In the genomic region with DNA sequence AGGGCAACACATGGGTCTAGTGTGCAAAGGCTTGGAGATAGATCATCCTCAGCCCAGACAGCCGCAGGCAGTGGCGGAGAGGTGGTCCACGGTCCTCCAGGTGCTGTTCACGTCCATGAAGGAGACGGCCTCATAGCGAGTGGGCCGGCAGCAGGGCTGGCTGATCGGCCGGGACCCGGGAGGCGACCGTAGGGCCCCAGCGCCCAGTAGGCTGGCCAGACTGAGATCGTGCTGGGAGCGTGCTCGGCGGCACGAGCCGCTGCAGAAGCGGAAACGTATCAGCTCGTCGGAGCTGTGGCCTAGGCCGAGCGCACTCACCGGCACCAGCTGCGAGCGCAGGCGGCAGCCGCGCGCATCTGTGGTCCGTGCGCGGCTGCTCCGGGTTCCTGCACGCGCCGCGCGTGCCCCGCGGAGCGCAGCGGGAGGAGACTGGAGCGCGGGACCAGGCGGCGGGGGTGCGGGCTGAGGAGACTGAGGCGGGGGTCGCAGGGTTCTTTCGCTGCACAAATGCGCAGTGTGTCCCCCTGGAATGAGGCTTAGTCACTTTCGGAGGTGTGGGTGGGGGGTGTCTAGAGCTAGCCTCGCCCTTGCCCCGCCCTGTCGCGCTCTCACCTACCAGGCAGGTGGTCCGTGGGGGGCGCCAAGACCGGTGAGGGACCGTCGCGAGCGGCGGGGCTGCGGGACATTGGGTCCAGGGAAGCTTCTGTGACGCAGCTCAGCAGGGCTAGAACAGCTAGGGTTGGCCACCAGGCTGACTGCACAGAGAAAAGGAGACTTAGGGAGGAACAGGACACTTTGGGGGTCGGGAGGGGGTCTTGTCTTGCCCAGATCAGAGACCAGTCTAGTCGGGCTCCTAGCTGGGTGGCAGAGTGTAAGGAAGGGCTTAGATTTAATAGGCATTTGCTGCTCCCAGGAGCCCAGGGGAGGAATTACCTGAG, we compare ENCODE assay signal across 8 mouse cellular contexts. TPM values are rescaled to one million over a fixed set of nuclear protein-coding genes. Genes with fewer than 3 reads are reported as not detected.
A peak's percentile ranks its signal among the peaks of the same experiment; 100 is the strongest.
DNase-seq lines count a peak whose midpoint lies in the region; ATAC-seq and TF ChIP-seq lines count a peak whose summit lies in the region.

No protein-coding gene starts in this region.

- H3K9ac ChIP-seq in heart, embryonic 11.5 days (ENCODE audit: low read depth, low read length): peak overlapping the region; percentile 61
- H3K9ac ChIP-seq in forebrain, embryonic 11.5 days (ENCODE audit: low read length): peak overlapping the region; percentile 51
- H3K9ac ChIP-seq in kidney, embryonic 16.5 days (replicated peaks; ENCODE audit: low read length): peak overlapping the region; percentile 61
- peak overlapping the region; percentile 33 for H3K9ac ChIP-seq in lung, embryonic 15.5 days

- no peak for DNase-seq in heart, adult 8-10 months (ENCODE audit: low spot score)
- DNase-seq in forebrain, embryonic 11.5 days (ENCODE audit: low spot score): peak; percentile 73
- DNase-seq in right cerebral cortex, adult 18-20 months: peak; percentile 77
- no peak for DNase-seq in adipocyte (ENCODE audit: low spot score)

- H3K27me3 ChIP-seq in heart, embryonic 11.5 days (ENCODE audit: control insufficient read depth, insufficient read depth, low read length): peaks cover 54% of the 10 kb centered on the region
- H3K27me3 ChIP-seq in forebrain, embryonic 11.5 days (ENCODE audit: control insufficient read depth, insufficient read depth, low read length): peaks cover 48% of the 10 kb centered on the region
- H3K27me3 ChIP-seq in kidney, embryonic 16.5 days (ENCODE audit: insufficient read depth, low read length): peaks cover 41% of the 10 kb centered on the region
- peaks cover 57% of the 10 kb centered on the region for H3K27me3 ChIP-seq in lung, embryonic 15.5 days

- ATAC-seq in heart, embryonic 11.5 days (replicated peaks; ENCODE audit: insufficient number of reproducible peaks, low FRiP score, low TSS enrichment): 0 out of 2 replicates have a peak, but pooled peaks have one; percentile 40
- peak; percentile 69 for ATAC-seq in forebrain, embryonic 11.5 days (replicated peaks; ENCODE audit: low FRiP score)
- peak; percentile 36; the same call in 1 of the 2 replicates for ATAC-seq in kidney, embryonic 16.5 days (ENCODE audit: low FRiP score, low TSS enrichment)
- ATAC-seq in lung, embryonic 15.5 days (ENCODE audit: borderline replicate concordance, extremely low read depth, low FRiP score, low TSS enrichment): peak; percentile 28

- no peaks in the 10 kb centered on the region for H3K9me3 ChIP-seq in heart, embryonic 11.5 days (replicated peaks; ENCODE audit: control insufficient read depth, low read length)
- no peaks in the 10 kb centered on the region for H3K9me3 ChIP-seq in forebrain, embryonic 11.5 days (ENCODE audit: control insufficient read depth, low read length)
- no peaks in the 10 kb centered on the region for H3K9me3 ChIP-seq in kidney, embryonic 16.5 days (ENCODE audit: low read length)
- H3K9me3 ChIP-seq in lung, embryonic 15.5 days: no peaks in the 10 kb centered on the region

- H3K36me3 ChIP-seq in heart, embryonic 11.5 days (ENCODE audit: control insufficient read depth, insufficient read depth, low read length): no peaks in the 10 kb centered on the region
- H3K36me3 ChIP-seq in forebrain, embryonic 11.5 days (ENCODE audit: control insufficient read depth, insufficient read depth, low read length): no peaks in the 10 kb centered on the region
- H3K36me3 ChIP-seq in kidney, embryonic 16.5 days (ENCODE audit: insufficient read depth, low read length): no peaks in the 10 kb centered on the region
- H3K36me3 ChIP-seq in lung, embryonic 15.5 days: no peaks in the 10 kb centered on the region

- WGBS in heart, embryonic 11.5 days (ENCODE audit: insufficient replicate concordance): 2% methylated on average over 71 of the region's 71 CpGs
- 1% methylated on average over 61 of the region's 71 CpGs for WGBS in forebrain, embryonic 11.5 days
- 1% methylated on average over 70 of the region's 71 CpGs for WGBS in kidney, embryonic 16.5 days
- WGBS in lung, embryonic 15.5 days: 1% methylated on average over 71 of the region's 71 CpGs

- peak overlapping the region; percentile 83 for H3K4me2 ChIP-seq in heart, embryonic 11.5 days
- H3K4me2 ChIP-seq in forebrain, embryonic 11.5 days (ENCODE audit: low read depth, low read length, severe bottlenecking): peak overlapping the region; percentile 65
- H3K4me2 ChIP-seq in kidney, embryonic 16.5 days (replicated peaks; ENCODE audit: low read depth, low read length): peak overlapping the region; percentile 91
- H3K4me2 ChIP-seq in lung, embryonic 15.5 days: peak overlapping the region; percentile 94

- no peak for TF ChIP-seq CTCF in bone marrow macrophage, adult 2 months (IDR thresholded peaks at IDR 0.05; ENCODE audit: low read depth, low read length)

- H3K4me1 ChIP-seq in heart, embryonic 11.5 days (ENCODE audit: control insufficient read depth, insufficient read depth, low read length): peaks cover 25% of the 10 kb centered on the region
- no peaks in the 10 kb centered on the region for H3K4me1 ChIP-seq in bone marrow macrophage, adult 2 months (ENCODE audit: control insufficient read depth, insufficient read depth, low read length)
- H3K4me1 ChIP-seq in forebrain, embryonic 11.5 days (replicated peaks; ENCODE audit: control insufficient read depth, insufficient read depth, low read length): peaks cover 9% of the 10 kb centered on the region; the same call in 1 of the 2 replicates
- H3K4me1 ChIP-seq in kidney, embryonic 16.5 days (ENCODE audit: insufficient read depth, low read length): peaks cover 27% of the 10 kb centered on the region
- peaks cover 54% of the 10 kb centered on the region for H3K4me1 ChIP-seq in lung, embryonic 15.5 days

- TF ChIP-seq POLR2A in bone marrow macrophage, adult 2 months (IDR thresholded peaks at IDR 0.05; ENCODE audit: borderline replicate concordance, low read depth, low read length): no peak

- no peak overlapping the region for H3K27ac ChIP-seq in heart, embryonic 11.5 days (ENCODE audit: low read depth, low read length)
- H3K27ac ChIP-seq in bone marrow macrophage, adult 2 months (ENCODE audit: insufficient read depth, low read depth, low read length): no peak overlapping the region
- no peak overlapping the region for H3K27ac ChIP-seq in forebrain, embryonic 11.5 days (ENCODE audit: low read depth, low read length)
- no peak overlapping the region for H3K27ac ChIP-seq in kidney, embryonic 16.5 days (ENCODE audit: low read length)
- no peak overlapping the region for H3K27ac ChIP-seq in lung, embryonic 15.5 days

- peak overlapping the region; percentile 52 for H3K4me3 ChIP-seq in heart, embryonic 11.5 days (ENCODE audit: low read depth, low read length)
- H3K4me3 ChIP-seq in bone marrow macrophage, adult 2 months (ENCODE audit: insufficient read depth, low read length): peak overlapping the region; percentile 50
- peak overlapping the region; percentile 41 for H3K4me3 ChIP-seq in forebrain, embryonic 11.5 days (ENCODE audit: low read depth, low read length)
- peak overlapping the region; percentile 54 for H3K4me3 ChIP-seq in kidney, embryonic 16.5 days (ENCODE audit: low read length)
- peak overlapping the region; percentile 42 for H3K4me3 ChIP-seq in lung, embryonic 15.5 days

RNA-seq across cellular contexts. Expression of gene Artn, which starts 2.7 kb away (rescaled TPM):
- 0.50 and 0.80 TPM in 2 replicates for polyA plus RNA-seq in heart, embryonic 11.5 days (2014; fragmentation: Nextera tagmentation; extraction: Ambion mirVana)
- under 1 TPM in 1 of 4 experiments, not detected in 3; 0.34 TPM for total RNA-seq in heart, adult 8-10 months (2022)
- not detected in 2 replicates for polyA plus RNA-seq in bone marrow macrophage, adult 2 months (2012; ENCODE audit: insufficient read depth, insufficient read length, missing spikeins)
- polyA plus RNA-seq in forebrain, embryonic 11.5 days (2014; fragmentation: Nextera tagmentation; extraction: Ambion mirVana): 0.43 and 1.2 TPM in 2 replicates
- 3.0 and 3.5 TPM in 2 replicates for polyA plus RNA-seq in kidney, embryonic 16.5 days (2015; fragmentation: Nextera tagmentation; extraction: Ambion mirVana)
- 3.1 and 3.2 TPM in 2 replicates for polyA plus RNA-seq in lung, embryonic 15.5 days (2015; fragmentation: Nextera tagmentation; extraction: Ambion mirVana)

RNA-seq across cellular contexts. Expression of gene Ipo13, which starts 12.0 kb away (rescaled TPM):
- 31.6 and 37.4 TPM in 2 replicates for polyA plus RNA-seq in heart, embryonic 11.5 days (2014; fragmentation: Nextera tagmentation; extraction: Ambion mirVana)
- total RNA-seq in heart, adult 8-10 months (2022): 10 to 100 TPM; 58.9 to 86.0 (median 75.4) TPM
- polyA plus RNA-seq in bone marrow macrophage, adult 2 months (2012; ENCODE audit: insufficient read depth, insufficient read length, missing spikeins): 77.8 and 95.3 TPM in 2 replicates
- polyA plus RNA-seq in forebrain, embryonic 11.5 days (2014; fragmentation: Nextera tagmentation; extraction: Ambion mirVana): 62.0 and 64.6 TPM in 2 replicates
- 52.9 and 53.1 TPM in 2 replicates for polyA plus RNA-seq in kidney, embryonic 16.5 days (2015; fragmentation: Nextera tagmentation; extraction: Ambion mirVana)
- polyA plus RNA-seq in lung, embryonic 15.5 days (2015; fragmentation: Nextera tagmentation; extraction: Ambion mirVana): 37.9 and 41.2 TPM in 2 replicates

RNA-seq across cellular contexts. Expression of gene Dph2, which starts 35.0 kb away (rescaled TPM):
- 12.7 and 14.2 TPM in 2 replicates for polyA plus RNA-seq in heart, embryonic 11.5 days (2014; fragmentation: Nextera tagmentation; extraction: Ambion mirVana)
- 1 to 10 TPM; 3.4 to 4.1 (median 3.9) TPM for total RNA-seq in heart, adult 8-10 months (2022)
- 4.0 and 5.1 TPM in 2 replicates for polyA plus RNA-seq in bone marrow macrophage, adult 2 months (2012; ENCODE audit: insufficient read depth, insufficient read length, missing spikeins)
- 28.4 and 32.4 TPM in 2 replicates for polyA plus RNA-seq in forebrain, embryonic 11.5 days (2014; fragmentation: Nextera tagmentation; extraction: Ambion mirVana)
- 22.1 and 22.7 TPM in 2 replicates for polyA plus RNA-seq in kidney, embryonic 16.5 days (2015; fragmentation: Nextera tagmentation; extraction: Ambion mirVana)
- 18.2 and 19.3 TPM in 2 replicates for polyA plus RNA-seq in lung, embryonic 15.5 days (2015; fragmentation: Nextera tagmentation; extraction: Ambion mirVana)

RNA-seq across cellular contexts. Expression of gene Atp6v0b, which starts 39.7 kb away (rescaled TPM):
- 194 and 197 TPM in 2 replicates for polyA plus RNA-seq in heart, embryonic 11.5 days (2014; fragmentation: Nextera tagmentation; extraction: Ambion mirVana)
- 100 to 1,000 TPM; 108 to 133 (median 121) TPM for total RNA-seq in heart, adult 8-10 months (2022)
- 712 and 757 TPM in 2 replicates for polyA plus RNA-seq in bone marrow macrophage, adult 2 months (2012; ENCODE audit: insufficient read depth, insufficient read length, missing spikeins)
- polyA plus RNA-seq in forebrain, embryonic 11.5 days (2014; fragmentation: Nextera tagmentation; extraction: Ambion mirVana): 187 and 195 TPM in 2 replicates
- polyA plus RNA-seq in kidney, embryonic 16.5 days (2015; fragmentation: Nextera tagmentation; extraction: Ambion mirVana): 270 and 305 TPM in 2 replicates
- polyA plus RNA-seq in lung, embryonic 15.5 days (2015; fragmentation: Nextera tagmentation; extraction: Ambion mirVana): 177 and 185 TPM in 2 replicates

RNA-seq across cellular contexts. Expression of gene B4galt2, which starts 43.5 kb away (rescaled TPM):
- polyA plus RNA-seq in heart, embryonic 11.5 days (2014; fragmentation: Nextera tagmentation; extraction: Ambion mirVana): 13.8 and 14.1 TPM in 2 replicates
- 1 to 10 TPM; 4.2 to 5.1 (median 4.4) TPM for total RNA-seq in heart, adult 8-10 months (2022)
- 0.32 TPM in 1 of 2 replicates, not detected in the other for polyA plus RNA-seq in bone marrow macrophage, adult 2 months (2012; ENCODE audit: insufficient read depth, insufficient read length, missing spikeins)
- polyA plus RNA-seq in forebrain, embryonic 11.5 days (2014; fragmentation: Nextera tagmentation; extraction: Ambion mirVana): 31.3 and 34.5 TPM in 2 replicates
- polyA plus RNA-seq in kidney, embryonic 16.5 days (2015; fragmentation: Nextera tagmentation; extraction: Ambion mirVana): 18.0 TPM in 2 replicates
- polyA plus RNA-seq in lung, embryonic 15.5 days (2015; fragmentation: Nextera tagmentation; extraction: Ambion mirVana): 16.4 and 16.5 TPM in 2 replicates

Comparison
In these comparisons a context has a peak if more than half of its experiments do, and no peak if none do; other contexts are left out.
1. DNase-seq: peak in forebrain, embryonic 11.5 days (single experiment) and right cerebral cortex, adult 18-20 months (single experiment); none in heart, adult 8-10 months (single experiment) and adipocyte (single experiment).
2. Peak in every context shown above with its lines, with median percentiles within 50 percentile points of each other: ATAC-seq, H3K4me2 ChIP-seq, H3K4me3 ChIP-seq and H3K9ac ChIP-seq.